23 mouse cellular contexts compared by ENCODE assay signal in genomic region chr1:106194263-106194662, GRCm38 (mm10).
"Had no signal": no experiment of that assay in that cellular context is flagged by ENCODE, and none has a peak within 500 bp of the region (broad histone marks: within the 10 kb centered on the region; RNA-seq: fewer than 3 reads in every experiment).

No protein-coding gene starts in this region.

- H3K4me3 ChIP-seq: gastrocnemius, adult 2 months; heart, embryonic 10.5 days; heart, embryonic 12.5 days; heart, embryonic 15.5 days; hindbrain, embryonic 10.5 days; hindbrain, embryonic 12.5 days; limb, embryonic 13.5 days; limb, embryonic 15.5 days; liver, embryonic 12.5 days had no signal

- ATAC-seq: forebrain, embryonic 16.5 days; inflammation-experienced regulatory T-cells, adult 6 months; liver, embryonic 12.5 days had no signal

- H3K9ac ChIP-seq: heart, embryonic 12.5 days; heart, embryonic 15.5 days; hindbrain, embryonic 12.5 days; hindbrain, embryonic 14.5 days; limb, embryonic 13.5 days; limb, embryonic 15.5 days; liver, embryonic 12.5 days; liver, embryonic 14.5 days had no signal

- H3K36me3 ChIP-seq: heart, embryonic 10.5 days; heart, embryonic 12.5 days; heart, embryonic 15.5 days; hindbrain, embryonic 10.5 days; hindbrain, embryonic 12.5 days; limb, embryonic 13.5 days; limb, embryonic 15.5 days; liver, embryonic 12.5 days had no signal

- H3K4me1 ChIP-seq: liver, embryonic 12.5 days had no signal

- H3K9me3 ChIP-seq: heart, embryonic 10.5 days; heart, embryonic 12.5 days; heart, embryonic 15.5 days; hindbrain, embryonic 10.5 days; hindbrain, embryonic 12.5 days; limb, embryonic 13.5 days; limb, embryonic 15.5 days; liver, embryonic 12.5 days had no signal

- H3K27me3 ChIP-seq: heart, embryonic 12.5 days; heart, embryonic 15.5 days; hindbrain, embryonic 12.5 days; limb, embryonic 13.5 days; limb, embryonic 15.5 days; liver, embryonic 12.5 days had no signal

- H3K4me2 ChIP-seq: heart, embryonic 12.5 days; heart, embryonic 15.5 days; hindbrain, embryonic 12.5 days; hindbrain, embryonic 14.5 days; limb, embryonic 13.5 days; limb, embryonic 15.5 days; liver, embryonic 12.5 days had no signal

- H3K27ac ChIP-seq: gastrocnemius, adult 2 months; hindbrain, embryonic 10.5 days; hindbrain, embryonic 12.5 days; hindbrain, embryonic 14.5 days; limb, embryonic 13.5 days; limb, embryonic 15.5 days; liver, embryonic 12.5 days; liver, embryonic 14.5 days had no signal

- DNase-seq: gastrocnemius, adult 2 months; gastrocnemius, postnatal 10 days; gastrocnemius, postnatal 25 days; heart, postnatal 4 days; kidney, adult 11 months; kidney, adult 2 months; kidney, postnatal 14 days; kidney, postnatal 36 days; layer of hippocampus, adult 9-11 months; layer of hippocampus, postnatal 36 days; left cerebral cortex, postnatal 4 days had no signal
